Mouse (Mus musculus) cerebellum, postnatal 25 days (tissue): ENCODE results near the gene Gm44511.
"Not testable (repeated sequence)": the region's sequence is repeated elsewhere in the genome, so short reads cannot be mapped to it uniquely, and the experiment has no call there.

ENCODE experiments used
- DNase-seq, 2 experiments: peaks; one replicate each; pipeline ENCODE4 v3.0.0; 2021; ENCODE audit warnings: mixed read lengths in 2 of 2

Gene Gm44511

DNA sequence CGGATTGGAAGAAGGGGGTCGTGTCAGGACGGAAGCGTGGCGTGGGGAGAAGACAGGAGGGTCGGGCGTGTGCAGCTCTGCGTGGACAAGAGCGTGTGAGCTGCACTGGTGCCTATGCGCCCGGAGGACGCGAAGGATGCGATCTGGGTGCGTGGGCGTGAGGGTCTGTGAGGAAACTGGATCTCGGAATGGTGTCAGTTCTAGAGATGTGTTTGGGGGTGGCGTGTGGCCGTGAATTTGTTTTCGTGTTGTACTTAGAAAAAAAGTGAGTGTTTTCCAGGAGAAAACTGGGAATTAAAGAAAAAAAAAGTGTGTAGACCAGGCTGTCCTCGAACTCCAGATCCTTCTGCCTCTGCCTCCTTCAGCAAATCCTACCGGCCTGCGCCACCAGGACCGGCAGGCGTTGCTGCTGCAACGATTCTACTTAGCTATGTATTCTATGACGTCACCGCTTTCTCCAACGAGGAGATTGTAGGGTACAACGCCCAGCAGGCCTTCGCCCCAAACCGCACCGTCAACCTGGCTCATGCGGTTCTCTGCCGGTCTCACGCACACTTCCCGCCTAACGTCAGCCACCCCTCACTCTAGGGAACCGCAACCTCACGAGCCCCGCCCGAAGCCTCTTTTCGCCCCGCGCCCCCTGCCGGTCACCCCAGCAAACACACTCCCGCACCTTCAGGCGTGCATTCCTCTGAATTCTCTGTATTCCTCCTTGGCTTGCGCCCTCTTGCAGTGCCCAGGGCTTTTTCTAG, 26.8 kb downstream of the Gm44511 start:
- DNase-seq: peak; percentile 89 to 92

DNA sequence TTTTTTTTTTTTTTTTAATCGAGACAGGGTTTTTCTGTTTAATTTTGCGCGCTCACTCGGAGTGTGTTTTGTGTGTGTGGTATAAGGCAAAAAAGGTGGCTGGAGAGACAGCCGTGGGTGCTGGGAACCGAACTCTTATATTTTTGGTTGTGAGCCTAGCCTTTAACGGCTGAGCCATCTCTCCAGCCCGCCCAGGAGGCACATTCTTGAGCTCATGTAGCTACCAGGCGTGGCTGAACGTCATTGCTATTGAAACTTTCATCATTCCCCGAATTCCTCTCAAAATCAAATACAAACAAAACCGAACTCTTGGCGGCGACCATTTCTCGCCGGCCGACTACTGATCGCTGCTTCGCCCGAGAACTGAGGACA, 27.4 kb downstream of the Gm44511 start:
- DNase-seq: peak; percentile 85 to 86

DNA sequence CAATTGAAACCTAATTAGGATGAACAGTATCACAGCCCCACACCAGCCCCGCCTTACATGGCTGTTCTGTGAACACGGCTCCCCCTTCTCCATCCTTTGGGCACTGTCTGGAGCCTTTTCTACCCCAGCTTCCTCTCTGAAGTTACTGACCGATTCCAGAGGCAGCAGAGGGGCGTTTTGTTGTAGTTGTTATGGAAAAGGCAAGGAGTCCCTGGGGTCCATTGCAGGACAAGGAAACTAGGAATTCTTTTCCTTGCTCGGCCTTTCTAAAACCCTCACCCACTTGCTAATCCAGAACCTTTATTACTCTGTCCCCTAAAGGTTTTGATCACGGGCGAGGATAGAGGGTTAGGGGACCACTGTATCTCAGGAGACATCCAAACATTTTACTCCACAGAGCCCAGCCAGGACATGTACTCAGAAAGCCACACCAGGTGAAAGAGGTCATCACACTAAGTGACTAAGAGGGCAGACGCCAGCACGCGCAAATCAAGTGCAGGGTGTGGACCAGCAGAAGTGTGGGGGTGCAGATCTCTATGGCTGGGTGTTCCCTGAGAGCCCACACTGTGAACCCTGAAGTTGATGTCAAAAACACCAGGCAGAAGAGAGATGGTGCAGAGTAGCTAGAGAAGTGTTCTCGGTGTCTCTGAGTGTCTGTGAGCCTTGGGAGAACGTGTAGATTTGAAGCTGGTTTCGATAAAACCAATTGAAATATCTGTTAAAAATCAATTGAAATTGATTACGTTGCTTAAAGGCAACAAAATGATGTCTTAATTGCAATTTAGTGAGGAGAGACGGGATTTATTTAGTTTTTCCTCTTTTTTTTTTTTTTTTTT, 28.0 kb downstream of the Gm44511 start:
- peak; percentile 35 to 42 for DNase-seq

DNA sequence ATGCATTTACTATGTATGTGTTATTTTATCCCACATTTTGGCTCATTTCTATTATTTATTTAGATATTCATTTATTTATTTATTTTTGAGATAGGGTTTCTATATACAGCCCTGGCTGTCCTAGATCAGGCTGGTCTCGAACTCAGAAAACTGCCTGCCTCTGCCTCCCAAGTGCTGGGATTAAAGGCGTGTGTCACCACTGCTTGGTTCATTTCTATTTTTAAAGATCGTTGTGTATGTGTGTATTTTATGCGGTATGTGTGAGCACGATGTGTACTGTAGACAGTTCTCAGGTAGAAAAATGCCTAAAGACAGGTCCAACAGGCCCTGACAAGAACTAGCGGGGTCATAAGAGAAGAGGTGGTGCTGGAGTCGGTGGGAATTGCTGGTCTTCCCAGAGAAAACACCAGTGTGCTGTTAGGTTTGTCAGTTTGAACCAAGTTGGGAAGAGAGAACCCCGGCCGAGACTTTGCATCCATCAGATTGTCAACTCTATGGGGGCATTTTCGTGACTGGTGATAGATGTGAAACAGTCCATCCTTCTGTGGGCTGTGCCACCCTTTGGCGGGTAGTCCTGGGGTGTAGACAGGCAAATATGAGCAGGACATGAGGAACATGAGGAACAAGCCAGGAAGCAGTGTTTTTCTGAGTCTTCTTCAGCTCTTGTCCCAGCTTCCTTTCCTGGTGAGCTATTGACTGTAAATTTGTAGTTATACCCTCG, 28.8 kb downstream of the Gm44511 start:
- DNase-seq: peak in 1 of 2 experiments; percentile 26

DNA sequence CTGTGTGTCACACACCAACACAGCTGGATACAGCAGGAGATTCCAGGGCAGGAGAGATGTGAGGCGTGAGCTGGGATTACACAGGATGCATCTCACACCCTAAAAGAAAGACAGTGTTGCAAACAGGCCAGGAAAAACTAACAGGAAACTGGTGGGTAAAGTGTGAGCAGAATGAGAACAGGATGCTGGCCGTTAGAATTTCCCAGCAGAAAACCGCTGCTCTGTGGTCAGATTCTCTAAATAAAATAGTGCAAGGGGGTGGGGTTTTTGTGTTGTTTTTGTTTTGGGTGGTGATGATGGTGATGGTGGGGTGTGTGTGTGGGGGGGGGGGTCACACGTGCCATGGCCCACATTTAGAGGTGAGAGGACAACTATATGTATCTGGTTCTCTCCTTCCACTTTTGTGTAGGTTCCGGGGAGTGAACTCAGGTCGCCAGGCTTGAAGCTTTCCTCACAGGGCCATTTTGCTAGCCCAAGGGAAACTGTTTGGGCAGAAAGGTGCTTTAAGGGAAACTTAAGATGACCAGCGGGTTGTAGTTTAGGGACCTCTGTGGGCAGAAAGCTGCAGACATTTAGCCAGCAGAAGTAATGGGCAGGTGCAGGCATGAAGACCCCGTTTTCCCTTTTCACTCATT, 29.7 kb downstream of the Gm44511 start:
- no peak for DNase-seq

DNA sequence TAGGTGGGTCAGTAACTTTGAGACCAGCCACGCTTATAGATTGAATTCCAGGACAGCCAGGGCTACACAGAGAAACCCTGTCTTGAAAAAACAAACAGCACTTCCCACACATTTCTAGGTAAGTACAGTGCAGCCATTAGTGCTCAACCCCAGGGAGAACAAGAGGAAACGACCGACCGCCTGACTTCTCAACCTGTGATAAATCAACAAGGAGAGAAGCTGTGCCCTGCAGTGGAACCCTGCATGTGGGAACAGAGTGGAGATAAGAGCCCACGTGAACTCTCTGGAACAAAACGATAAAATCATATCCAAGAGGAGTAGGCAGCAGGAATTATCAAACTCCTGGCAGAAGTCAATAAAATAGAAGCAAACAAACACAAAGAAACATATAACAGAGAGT, 32.4 kb downstream of the Gm44511 start:
- no peak for DNase-seq

DNA sequence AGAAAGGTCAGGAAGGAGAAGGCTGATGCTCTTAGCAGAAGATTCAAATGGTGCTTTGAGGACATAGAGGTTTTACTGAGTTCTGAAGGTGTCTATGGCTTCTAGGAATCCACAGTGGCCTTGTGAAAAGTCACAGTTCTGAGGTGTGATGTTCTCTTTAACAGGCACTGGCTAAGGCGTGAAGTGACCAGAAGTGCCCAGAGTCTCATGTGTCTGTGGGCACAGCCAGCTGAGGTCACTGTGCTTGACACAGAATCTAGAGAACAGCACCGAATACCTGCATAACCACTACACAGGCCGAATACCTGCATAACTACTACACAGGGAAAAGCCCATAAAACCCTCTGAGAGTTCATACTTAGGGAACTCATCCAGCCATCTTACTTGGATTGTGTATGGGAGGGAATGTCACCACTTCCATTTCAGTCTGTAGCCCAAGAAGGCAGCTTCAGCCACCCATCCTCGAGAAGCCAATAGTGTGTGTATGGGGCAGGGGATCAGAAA, 35.6 kb downstream of the Gm44511 start:
- DNase-seq: not testable (repeated sequence)

DNA sequence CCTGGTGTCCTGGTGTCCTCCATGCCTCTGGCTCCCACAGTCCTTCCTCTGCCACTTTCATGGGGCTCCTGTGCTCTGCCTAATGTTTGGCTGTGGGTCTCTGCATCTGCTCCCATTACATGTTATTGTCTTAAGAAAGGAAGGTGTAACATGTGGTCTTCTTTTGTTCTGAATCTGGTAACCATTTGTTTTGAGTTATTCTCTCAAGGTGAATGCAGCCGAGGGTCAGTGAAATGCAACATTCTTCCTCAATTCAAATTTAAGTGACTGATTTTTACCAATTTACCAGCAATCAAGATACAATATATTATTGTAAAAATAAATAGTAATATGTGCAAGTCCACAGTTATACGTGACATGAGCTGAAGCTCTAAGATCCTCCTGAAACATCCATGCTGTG, 37.0 kb downstream of the Gm44511 start, which contains the start of gene Klrb1c:
Klrb1c (minus strand) TSS at position 101 of the 400 bp plus-strand sequence.
- no peak for DNase-seq

DNA sequence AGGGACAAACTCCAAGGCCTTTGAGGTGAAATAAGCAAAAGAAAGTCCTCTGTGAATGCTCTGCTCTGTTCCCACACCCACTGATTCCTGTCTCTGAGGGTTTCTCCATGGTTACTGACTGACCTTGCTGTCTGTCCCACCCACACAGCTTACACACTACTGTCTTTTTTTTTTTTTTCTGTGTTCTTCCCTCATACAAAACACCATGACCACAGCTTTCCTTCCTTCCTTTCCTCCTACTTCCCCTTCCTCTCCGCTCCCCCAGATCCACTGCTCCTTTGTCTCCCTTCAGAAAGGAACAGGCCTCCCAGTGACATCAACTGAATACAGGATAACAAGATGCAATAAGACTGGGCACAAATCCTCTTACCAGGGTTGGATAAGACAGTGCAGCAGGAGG, 37.6 kb downstream of the Gm44511 start:
- DNase-seq: no peak

DNA sequence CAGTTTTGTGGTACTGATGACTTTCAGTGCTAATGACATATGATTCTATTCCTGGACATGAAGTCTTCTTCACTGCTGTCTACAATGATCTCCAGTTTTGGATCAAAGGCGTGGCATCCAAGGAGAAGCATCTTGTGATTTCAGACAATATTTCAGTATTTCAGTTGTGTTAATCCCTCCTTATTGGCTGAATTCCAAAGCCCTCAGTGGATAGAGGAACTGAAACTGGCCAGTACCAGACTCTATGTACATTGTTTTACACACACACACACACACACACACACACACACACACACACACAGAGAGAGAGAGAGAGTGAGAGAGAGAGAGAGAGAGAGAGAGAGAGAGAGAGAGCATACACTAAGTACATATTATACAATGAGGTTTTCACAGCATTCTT, 39.7 kb downstream of the Gm44511 start:
- not testable (repeated sequence) for DNase-seq

DNA sequence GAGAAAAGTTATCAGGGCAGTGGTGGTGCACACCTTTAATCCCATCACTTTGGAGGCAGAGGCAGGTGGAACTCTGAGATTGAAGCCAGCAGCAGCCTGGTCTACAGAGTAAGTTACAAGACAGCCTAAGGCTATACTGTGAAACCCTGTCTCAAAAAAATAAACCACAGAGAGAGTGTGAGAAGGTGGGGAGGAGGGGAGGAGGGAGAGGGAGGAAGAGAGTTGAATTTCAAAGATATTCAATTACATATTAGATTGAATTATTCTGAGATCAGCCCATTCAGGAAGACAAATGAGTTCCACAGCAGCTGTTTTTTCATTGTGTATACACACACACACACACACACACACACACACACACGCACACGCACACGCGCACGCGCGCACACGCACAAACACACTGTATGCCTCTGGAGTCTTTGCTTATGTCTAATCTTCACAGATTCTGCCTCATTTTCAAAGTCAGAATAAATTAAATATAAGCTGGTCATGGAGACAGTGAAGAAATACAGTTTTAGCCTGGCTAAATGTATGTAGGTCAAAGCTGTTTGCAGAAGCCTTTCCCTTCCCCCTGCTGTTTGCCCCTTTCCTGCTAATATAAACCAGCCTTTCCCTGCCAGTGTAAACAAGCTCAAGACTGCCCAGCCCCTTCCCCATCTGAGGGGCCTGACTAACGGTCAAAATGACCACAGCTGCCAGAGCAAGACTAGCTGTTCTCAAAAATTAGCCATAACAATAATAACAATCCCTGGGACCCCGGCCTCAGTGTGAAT, 56.4 kb downstream of the Gm44511 start:
- no peak for DNase-seq

DNA sequence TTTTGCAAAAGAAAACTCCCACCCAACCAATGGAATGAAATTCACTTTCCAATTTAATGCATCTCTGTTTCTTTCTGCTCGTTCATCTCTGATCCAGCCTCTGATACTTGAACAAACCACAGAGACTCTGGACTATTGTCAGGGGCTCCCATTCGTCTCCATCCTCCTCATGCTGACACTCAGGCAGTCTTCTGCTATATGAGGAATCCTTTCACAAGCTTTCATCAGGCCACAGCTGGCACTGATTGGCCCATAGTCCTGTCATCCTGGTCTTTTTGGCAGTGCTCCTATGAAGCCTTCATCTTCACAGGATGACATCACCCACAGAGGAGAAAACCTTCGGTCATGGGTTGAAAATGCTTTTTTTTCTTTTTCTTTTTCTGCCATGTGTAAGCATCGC, 58.1 kb downstream of the Gm44511 start:
- DNase-seq: no peak

DNA sequence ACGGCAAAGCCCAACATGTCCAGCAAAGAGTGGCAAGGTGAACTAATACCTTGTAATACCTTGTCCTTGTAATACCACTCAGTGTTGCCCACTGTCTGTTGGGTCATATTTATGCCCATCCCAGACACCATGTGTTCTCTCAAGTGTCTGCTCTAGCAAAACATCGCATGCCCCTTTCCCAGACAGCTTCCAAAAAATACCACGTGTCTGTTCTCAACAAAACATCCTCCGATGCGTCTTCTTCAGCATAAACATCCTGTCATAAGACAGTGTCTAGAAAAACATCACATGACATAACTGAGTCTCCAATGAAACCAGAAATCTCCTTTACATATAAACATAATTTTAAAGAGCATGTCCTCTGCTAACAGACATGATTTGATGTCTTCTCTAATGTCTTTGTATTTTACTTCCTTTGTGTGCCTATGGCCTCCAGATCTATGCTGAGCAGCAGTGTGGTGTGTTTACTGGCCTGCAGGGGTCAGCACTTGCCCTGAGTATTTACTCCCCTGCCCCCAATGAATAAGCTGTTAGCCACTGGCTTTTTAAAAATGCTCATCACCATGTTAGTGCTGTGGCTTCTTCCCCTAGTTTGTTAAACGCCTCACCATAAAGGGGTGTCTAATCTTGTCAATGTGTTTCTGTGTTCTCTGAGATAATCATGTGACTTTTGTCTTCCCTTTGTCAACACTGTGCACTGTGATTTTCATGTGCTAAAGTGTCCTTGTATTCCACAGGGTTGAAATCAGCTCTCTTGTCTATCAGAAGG, 59.4 kb downstream of the Gm44511 start:
- peak; percentile 38 to 62 for DNase-seq

DNA sequence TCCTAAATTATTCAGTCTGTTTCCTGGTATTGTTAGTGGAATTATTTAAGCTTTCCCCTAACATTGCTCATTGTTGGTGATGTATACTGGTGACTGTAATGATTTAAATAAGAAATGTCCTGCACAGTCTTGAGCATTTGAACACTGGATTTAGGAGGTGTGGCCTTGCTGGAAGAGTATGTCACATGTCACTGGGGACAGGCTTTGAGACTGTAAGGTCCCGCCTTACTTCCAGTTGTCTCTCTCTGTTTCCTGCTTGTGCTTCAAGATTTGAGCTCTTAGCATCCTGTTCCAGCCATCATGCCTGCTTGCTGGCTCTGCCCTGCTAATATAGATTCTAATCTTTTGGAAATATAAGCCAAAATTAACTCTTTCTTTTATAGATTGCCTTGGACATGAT, 60.9 kb downstream of the Gm44511 start:
- no peak for DNase-seq

DNA sequence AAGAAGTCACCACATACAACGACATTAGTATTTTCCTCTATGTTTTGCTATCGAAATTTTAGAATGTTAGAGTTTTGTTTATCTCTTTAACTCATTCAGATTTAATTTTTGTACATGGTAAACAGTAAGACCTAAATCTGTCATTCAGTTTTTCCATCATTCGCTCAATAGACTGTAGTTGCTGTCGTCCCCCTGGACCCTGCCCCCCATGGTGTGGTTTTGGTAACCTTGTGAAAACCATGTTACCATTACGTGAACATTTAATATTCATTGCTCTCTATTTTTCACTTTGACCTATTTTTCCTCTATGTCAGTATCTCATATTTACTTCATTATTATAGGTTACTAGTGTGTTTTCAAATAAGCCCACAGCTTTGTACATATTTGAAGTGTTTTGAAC, 61.5 kb downstream of the Gm44511 start:
- DNase-seq: peak in 1 of 2 experiments; percentile 36

DNA sequence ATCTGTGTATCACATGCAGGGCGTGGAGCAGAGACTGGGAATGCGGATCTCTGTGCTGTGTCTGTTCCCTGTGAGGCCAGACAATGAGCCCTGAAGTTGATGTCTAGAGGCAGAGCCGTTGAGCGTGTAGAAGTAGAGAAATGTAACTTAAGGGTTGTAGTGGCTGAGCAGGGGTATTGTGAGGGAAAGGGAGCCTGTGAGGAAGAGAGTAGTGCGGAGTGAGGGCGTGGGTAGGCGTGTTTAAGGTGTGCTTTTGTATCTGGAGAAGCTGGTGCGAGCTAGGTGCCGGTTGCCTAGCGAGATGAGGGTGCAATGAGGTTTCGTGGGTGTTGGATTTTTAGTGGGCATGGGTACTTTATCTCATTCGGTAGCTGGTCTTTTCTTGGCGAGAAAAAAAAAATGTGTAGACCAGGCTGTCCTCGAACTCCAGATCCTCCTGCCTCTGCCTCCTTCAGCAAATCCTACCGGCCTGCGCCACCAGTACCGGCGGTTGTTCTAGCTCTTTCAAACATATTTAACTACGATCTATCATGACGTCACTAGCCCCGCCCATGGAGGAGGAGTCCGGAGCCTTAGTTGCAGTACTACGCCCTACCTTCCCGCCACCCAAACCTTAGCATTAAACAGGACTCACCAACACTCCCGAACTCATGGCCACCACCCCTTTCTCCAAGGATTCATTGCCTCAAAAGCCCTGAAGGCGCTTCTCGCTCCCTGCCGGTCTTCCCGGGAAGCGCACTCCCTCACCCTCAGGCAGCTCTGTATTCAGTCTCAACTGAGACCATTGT, 62.2 kb downstream of the Gm44511 start:
- DNase-seq: peak; percentile 95 to 96

DNA sequence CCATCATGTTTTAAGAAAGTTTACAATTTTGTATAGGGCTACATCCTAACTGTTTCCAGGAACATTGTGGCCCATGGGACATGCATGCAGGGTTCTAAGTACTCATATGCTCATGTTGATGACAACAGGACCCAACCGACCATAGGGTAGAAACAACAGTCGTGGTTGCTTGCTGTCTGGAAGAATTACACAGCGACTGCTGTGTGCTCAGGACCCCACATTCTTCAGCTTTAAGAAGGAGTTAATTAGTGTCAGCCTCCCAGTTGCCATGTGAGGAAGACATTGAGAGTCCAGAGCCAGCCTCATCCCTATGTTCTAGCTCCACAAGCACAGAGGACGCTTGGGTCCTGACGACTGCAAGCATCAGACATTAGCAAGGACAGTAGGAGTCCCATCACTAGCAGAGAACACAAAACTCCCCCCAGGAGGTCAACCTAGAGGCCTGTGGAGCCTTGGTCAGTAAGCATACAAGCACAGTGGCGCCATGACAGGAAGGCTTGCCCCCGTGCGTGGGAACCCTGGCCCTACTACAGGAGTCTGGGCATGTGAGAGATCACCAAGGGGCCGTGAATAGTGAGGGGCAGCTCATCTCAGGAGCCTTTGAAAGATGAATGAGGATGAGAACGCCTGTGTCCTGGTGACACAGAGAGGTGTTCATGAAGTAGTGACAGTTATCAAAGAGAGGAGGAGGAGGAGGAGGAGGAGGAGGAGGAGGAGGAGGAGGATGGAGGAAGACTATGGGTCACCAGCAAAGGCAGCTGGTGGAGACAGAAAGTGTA, 63.0 kb downstream of the Gm44511 start:
- peak; percentile 33 to 41 for DNase-seq

DNA sequence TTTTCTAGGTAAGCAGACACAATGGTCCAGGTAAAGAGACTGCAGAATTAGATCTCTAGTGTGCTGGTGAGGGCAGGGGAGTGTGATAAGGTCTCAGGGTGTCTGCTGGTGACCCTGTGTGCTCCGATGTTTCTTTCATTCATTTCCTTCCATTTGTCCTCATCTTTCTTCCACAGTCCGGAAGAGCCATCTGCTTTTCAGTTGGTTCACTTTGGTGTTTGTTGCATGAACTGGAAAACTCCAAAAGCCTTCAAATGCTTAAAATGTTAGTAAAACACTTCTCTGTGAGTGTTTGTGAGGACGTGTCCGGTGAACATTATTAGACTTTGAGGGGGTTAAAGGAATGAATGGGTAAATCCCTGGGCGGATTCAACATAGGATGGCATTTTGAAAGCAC, 65.0 kb downstream of the Gm44511 start:
- peak in 1 of 2 experiments; percentile 7 for DNase-seq

DNA sequence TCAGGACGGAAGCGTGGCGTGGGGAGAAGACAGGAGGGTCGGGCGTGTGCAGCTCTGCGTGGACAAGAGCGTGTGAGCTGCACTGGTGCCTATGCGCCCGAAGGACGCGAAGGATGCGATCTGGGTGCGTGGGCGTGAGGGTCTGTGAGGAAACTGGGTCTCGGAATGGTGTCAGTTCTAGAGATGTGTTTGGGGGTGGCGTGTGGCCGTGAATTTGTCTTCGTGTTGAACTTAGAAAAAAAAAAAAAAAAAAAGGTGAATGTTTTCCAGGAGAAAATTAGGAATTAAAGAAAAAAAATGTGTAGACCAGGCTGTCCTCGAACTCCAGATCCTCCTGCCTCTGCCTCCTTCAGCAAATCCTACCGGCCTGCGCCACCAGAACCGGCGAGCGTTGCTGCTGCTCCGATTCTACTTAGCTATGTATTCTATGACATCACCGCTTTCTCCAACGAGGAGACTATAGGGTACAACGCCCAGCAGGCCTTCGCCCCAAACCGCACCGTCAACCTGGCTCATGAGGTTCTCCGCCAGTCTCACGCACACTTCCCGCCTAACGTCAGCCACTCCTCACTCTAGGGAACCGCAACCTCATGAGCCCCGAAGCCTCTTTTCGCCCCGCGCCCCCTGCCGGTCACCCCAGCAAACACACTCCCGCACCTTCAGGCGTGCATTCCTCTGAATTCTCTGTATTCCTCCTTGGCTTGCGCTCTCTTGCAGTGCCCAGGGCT, 65.5 kb downstream of the Gm44511 start:
- peak; percentile 91 to 94 for DNase-seq
